Mouse (Mus musculus) liver, adult 2 months (tissue): ENCODE measurements around the gene Nhlrc3.

Experiments used
- CTCF ChIP-seq: fragments of 200-500 bp; IDR thresholded peaks from 2 replicates; pipeline ENCODE4 v1.5.1; 2011; ENCODE audit warnings: low read depth, low read length, control low read depth
- POLR2A ChIP-seq: fragments of 200-500 bp; IDR thresholded peaks from 2 replicates; pipeline ENCODE4 v1.6.1; 2011; ENCODE audit warnings: low read length, control low read depth; ENCODE audit not compliant: insufficient read depth; ENCODE audit errors: extremely low read depth

DNA sequence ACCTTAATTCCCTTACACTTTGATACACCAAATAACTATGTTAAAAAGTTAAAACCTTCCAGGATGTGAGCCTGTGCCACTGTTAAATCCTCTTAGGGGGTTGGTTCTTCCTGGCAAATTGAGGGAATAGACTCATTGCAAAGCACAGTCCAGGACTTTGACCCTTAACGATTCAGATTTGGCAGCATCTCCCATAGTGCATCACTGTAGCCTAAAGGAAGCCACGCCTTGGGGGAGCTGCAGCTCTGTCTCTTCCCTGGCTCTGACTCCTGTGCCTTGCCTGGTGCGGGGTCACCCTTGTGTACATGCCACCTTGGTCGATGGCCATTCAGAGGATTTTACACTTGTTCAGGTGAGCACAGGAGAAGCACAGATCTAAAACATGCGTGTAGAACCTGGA is 6.5 kb upstream of the Nhlrc3 start:
- no peak for TF ChIP-seq CTCF
- no peak for TF ChIP-seq POLR2A
